Mouse (Mus musculus): Measurements from ENCODE around the gene Ctla4. TPM values are rescaled to one million over a fixed set of nuclear protein-coding genes. Genes with fewer than 3 reads are reported as not detected.
A peak's percentile ranks its signal among the peaks of the same experiment; 100 is the strongest.

The Ctla4 gene
- polyA plus RNA-seq, 1 experiment from 2014 or later = not detected

GRCm38 (mm10) chr1:60960451-60960850 lies 73.7 kb downstream of the Ctla4 start:
- DNase-seq (ENCODE audit: low spot score) = no peak
- Histone ChIP-seq H3K4me1 (no peaks in the 10 kb centered on the region), H3K27me3 (ENCODE audit: low read depth, poor library complexity, severe bottlenecking) (no peaks in the 10 kb centered on the region), H3K9me3 (replicated peaks) (no peaks in the 10 kb centered on the region), H3K4me3 (no peak overlapping the region), H3K36me3 (no peaks in the 10 kb centered on the region), H3K27ac (no peak overlapping the region)
- WGBS = 86% methylated on average over 11 of the region's 11 CpGs

- Histone ChIP-seq H3K4me1 (no peaks in the 10 kb centered on the region), H3K27ac (no peak overlapping the region), H3K4me3 (no peak overlapping the region), H3K27me3 (ENCODE audit: low read depth, poor library complexity, severe bottlenecking) (no peaks in the 10 kb centered on the region), H3K36me3 (no peaks in the 10 kb centered on the region), H3K9me3 (replicated peaks) (no peaks in the 10 kb centered on the region)
- WGBS = 38% methylated on average over 4 of the region's 4 CpGs
- DNase-seq (ENCODE audit: low spot score) = peak; percentile 39
Measured at GRCm38 (mm10) chr1:60961080-60961479, 74.3 kb downstream of the Ctla4 start.

GRCm38 (mm10) chr1:60962095-60962494 lies 75.3 kb downstream of the Ctla4 start:
- H3K4me3 ChIP-seq = no peak overlapping the region
- WGBS = 91% methylated on average over 4 of the region's 4 CpGs
- H3K9me3 ChIP-seq (replicated peaks) = no peaks in the 10 kb centered on the region
- no peaks in the 10 kb centered on the region for H3K27me3 ChIP-seq (ENCODE audit: low read depth, poor library complexity, severe bottlenecking)
- no peaks in the 10 kb centered on the region for H3K4me1 ChIP-seq
- no peak for DNase-seq (ENCODE audit: low spot score)
- no peak overlapping the region for H3K27ac ChIP-seq
- H3K36me3 ChIP-seq = no peaks in the 10 kb centered on the region

Other genes with a start within 250 kb of the Ctla4 start
- 0.08 and 0.09 TPM in 2 replicates for gene Cd28, start 170.2 kb upstream of the Ctla4 start, polyA plus RNA-seq (2016; fragmentation: Nextera tagmentation; extraction: Ambion mirVana)
- not detected in 2 replicates for gene Icos, start 90.9 kb downstream of the Ctla4 start, polyA plus RNA-seq (2016; fragmentation: Nextera tagmentation; extraction: Ambion mirVana)